Mouse (Mus musculus): ENCODE measurements at regions not wholly inside any gene's neighbourhood (a gene's known extent, or its start where the extent isn't known, plus 50 kb on each side); places are given as distances from the start of the nearest gene placed in this dataset.

DNA sequence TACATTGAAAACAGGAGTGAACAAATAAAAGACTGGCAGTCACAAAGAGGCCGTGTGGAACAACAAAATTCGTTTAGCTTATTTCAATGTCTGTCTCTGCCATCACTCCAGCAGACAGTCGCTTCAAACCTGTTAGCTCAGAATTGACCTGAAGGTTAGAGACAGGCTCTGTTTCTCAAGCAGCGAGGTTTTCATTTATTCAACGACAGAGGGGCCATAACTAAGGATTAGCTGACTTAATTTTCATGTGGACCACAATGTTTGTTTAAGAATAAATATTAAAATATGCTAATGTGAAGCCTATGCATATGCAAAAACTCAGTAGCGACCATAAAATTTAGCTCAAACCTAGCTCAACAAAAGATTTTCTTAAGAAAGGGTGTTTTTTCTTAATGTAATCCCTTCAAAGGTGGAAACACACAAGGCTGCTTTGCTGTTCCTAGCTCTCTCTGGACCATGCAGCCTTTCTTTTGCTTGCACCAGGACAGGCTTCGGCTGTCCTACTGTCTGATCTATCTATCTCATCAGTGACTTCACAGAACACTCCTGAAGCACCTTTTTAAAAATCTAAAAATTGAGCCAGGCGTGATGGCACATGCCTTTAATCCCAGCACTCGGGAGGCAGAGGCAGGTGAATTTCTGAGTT is 135.5 kb downstream of the Rwdd3 start:
- no peak for TF ChIP-seq POLR2AphosphoS2 (IDR thresholded peaks at IDR 0.05; ENCODE audit: low read depth, low read length)
- no peak for TF ChIP-seq CTCF (conservative IDR thresholded peaks at IDR 0.05 in 1 of 2, IDR thresholded peaks at IDR 0.05 in 1 of 2; ENCODE audit: low read depth in 2 of 2, low read length in 2 of 2)
- no peak for TF ChIP-seq ZNF384 (IDR thresholded peaks at IDR 0.05; ENCODE audit: low read depth, low read length)
- TF ChIP-seq TCF12 (IDR thresholded peaks at IDR 0.05; ENCODE audit: low read depth, low read length): no peak
- TF ChIP-seq EP300 (IDR thresholded peaks at IDR 0.05; ENCODE audit: low read length): no peak
- TF ChIP-seq BHLHE40 (IDR thresholded peaks at IDR 0.05; ENCODE audit: low read depth, low read length): no peak
- TF ChIP-seq CHD1 (IDR thresholded peaks at IDR 0.05; ENCODE audit: low read depth, low read length): no peak
- no peak for TF ChIP-seq POLR2A (IDR thresholded peaks at IDR 0.05; ENCODE audit: low read depth, low read length)
- TF ChIP-seq ZC3H11A (IDR thresholded peaks at IDR 0.05; ENCODE audit: low read depth, low read length): no peak
- TF ChIP-seq MYC (IDR thresholded peaks at IDR 0.05; ENCODE audit: low read depth, low read length): no peak
- no peak for TF ChIP-seq E2F4 (IDR thresholded peaks at IDR 0.05; ENCODE audit: insufficient replicate concordance, low read depth, low read length)
